Mouse (Mus musculus): ENCODE measurements at regions not wholly inside any gene's neighbourhood (a gene's known extent, or its start where the extent isn't known, plus 50 kb on each side); places are given as distances from the start of the nearest gene placed in this dataset.

DNA sequence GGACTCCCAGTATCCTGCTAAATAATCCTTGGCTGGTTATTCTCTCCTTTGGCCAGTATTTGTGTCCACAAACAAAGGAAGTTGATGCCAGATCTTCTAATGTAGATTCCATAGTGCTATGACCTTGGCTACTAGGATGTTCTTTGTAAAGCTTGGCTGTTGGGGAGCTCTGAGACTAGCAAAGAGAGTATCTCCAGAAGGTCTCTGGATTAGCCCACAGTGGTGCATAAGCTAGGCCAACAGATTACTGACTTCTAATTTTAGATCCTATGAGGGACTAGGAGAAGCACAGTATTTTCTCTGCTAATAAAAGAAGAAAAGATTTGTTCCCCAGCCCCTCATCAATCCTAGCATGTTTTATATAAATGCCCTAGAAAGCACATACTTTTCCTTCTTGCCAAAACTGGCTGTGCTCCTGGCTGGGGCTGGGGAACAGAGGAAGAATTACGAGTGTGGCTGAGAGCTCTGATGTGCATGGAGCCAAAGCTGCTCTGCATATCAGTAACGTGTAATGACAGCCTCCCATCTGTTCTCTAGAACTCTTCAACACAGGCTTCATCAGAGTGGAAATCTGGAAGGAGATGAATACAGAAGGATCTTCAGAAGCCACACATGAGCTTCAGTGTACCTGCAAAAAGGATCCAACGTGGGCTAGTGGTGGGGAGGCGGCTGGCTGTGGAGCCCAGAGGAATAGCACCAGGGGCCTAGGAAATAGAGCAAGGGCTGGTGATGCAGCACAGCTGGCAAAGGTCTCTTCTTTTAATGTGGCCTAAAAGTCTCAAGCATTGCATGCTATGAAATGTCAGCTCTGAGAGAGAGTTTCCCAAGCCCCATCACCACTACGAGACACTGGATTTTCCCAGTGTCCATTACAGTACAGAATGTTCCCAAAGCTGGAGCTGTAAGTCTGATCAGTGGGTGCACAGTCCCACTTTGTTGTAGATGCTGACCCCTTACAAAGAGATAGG lies 283.0 kb upstream of the Plxna2 start:
- DNase-seq (ENCODE audit: low read depth) = no peak

DNA sequence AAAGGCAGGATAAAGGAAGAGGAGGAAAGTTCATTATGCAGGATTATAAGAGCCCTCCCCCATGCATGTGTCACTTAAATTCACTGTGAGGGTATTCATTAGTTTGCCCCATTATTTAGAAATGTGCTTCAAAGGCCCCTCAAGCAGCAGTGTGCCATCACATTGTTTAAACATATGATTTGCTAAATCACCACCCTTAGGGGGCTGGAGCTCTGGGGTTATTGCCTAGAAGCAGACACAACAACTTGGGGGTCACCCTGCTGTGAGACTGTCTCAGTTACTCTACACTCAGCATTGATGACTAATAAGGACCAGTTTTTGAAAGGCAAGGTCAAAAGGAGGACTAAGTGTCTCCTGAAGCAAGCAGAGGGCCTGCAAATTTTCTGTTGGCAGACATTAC lies 285.4 kb upstream of the Plxna2 start:
- no peak for DNase-seq (ENCODE audit: low read depth)

DNA sequence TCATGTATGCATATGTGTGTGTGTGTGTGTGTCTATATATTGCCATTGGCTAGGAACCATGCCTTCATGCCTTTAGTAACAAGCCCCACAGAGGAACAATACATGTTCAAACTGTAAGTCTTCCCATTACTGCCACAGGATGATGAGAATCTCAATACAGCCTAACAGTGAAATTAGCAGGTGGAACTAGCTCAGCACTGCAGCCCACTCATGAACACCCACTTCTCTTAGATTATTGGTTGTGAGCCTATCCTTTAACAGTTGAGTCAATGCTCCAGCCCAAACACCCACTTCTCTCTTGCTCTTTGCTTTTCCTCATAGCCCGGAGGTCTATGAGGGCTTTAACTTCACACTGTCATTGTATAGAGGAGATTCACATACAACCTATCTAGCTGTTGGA lies 287.5 kb upstream of the Plxna2 start:
- no peak for DNase-seq (ENCODE audit: low read depth)

DNA sequence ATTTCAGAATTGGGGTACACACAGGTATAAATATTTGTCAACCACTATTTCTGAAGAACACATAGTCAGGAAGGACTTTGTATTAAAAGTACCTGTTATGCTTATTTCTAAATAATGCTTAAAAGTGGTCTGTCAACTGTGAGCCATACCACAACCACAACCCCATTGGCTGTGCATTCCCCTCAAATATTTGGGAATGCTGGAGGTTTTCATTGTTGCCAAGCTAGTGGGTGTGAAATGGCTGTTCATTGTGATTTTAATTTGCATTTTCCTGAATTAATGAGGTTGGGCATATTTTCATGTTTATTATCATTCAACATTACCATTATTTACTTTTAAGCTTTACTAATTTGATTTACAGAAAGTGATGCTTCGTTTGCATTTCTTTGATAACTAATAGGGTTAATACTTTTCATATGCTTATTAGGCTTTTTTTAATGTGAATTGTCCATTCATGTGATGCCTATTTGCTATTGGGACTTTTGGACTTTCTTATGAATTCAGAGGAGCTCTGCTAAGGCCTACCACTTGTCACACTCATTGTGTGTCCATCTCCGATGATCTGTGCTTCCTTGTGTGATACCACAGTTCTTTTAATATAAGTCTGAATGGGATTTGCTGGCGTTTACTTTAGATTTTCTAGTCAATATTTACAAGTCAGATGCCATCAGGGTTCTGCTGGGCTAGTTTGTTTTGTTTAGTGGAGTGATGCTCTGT lies 297.5 kb upstream of the Plxna2 start:
- DNase-seq (ENCODE audit: low read depth) = no peak

DNA sequence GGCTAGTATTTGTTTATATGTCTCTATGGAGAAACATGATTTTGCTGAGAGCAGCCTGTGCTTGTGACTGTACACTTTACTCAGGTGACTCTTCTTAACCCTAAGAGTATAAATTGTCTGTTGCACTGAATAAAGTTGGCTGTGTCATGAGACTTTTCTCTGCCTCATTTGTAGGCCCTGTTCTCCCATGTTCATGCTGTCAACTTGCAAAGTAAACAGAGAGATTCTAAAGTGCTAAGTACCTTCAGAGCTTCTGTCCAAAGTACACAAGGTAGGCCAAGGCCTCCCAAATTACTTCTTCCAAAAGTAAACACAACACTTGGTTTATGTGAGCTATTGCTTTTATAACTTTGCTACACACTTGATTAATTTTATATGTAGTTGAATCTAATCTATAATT lies 299.7 kb upstream of the Plxna2 start:
- no peak for DNase-seq (ENCODE audit: low read depth)

DNA sequence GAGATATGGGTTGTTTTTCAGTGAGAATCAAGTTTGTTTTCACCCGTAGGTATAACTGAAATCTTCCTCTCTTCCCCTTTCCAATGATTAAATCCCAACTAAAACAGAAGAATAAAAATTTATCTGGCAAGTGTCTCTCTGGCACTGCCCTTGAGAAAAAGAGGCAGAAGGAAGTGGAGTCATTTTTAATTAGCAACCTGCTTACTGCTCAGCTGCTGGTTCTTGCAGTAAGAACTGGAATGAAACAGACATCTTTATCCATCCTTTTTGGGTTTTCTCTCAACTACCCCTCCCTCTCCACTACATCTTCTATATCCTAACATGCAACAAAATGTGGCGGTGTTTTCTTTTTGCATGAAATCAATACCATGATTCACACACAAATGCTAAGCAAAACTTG lies 302.4 kb upstream of the Plxna2 start:
- no peak for DNase-seq (ENCODE audit: low read depth)

DNA sequence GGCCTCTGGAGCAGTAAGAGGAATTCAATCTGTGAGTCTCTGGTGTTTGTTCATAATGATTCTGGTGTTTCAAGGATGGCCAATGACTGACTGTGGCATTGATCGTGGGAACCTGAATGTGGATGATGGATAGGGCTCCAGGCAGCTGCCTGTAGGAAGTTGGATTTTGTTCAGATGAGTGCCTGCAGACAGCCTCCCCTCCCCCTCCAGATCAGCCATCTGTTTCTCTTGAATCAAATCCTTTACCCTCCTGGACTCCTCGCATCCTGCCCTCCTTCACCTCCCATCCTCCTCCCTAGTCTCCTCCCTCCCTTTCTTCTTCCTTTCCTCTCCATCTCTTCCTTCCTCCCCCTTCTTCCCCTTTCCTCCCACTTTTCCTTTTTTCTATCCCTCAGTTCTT lies 307.6 kb upstream of the Plxna2 start:
- no peak for DNase-seq (ENCODE audit: low read depth)

DNA sequence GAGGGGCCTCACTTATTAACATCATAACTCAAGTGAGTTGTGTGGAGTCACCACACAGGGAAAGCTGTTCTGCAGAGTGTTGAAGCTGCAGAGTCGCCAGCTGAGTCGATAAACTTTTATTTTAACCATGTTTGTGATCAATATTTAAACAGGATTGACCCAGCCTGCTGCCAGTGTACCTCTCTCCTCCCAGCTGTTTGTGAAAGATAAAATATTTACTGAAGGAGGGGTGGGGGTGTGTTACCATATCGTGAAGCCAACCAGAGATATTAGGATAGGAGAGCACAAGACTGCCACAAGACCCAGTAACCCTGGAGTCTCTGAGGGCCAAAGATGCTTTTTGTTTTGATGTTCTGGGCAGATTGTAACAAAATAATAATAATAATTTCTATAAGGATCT lies 309.4 kb upstream of the Plxna2 start:
- no peak for DNase-seq (ENCODE audit: low read depth)

DNA sequence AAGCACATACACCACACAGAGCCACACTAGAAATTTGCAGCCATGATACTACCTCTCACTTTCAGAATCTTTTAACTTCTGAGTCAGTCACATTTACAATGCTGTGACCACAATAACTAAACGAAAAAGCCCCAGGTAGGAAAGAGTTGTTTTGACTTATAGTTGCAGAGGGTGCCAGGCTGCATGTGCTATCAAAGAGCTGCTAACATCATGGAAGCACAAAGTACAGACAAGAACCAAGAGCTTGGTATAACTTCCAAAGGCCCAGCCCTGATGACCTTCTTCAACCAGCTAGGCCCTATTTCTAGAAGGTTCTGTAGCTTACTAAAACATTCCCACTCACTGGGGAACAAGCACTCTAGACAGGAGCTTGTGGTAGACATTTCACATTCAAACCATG lies 314.1 kb upstream of the Plxna2 start:
- DNase-seq (ENCODE audit: low read depth) = no peak

DNA sequence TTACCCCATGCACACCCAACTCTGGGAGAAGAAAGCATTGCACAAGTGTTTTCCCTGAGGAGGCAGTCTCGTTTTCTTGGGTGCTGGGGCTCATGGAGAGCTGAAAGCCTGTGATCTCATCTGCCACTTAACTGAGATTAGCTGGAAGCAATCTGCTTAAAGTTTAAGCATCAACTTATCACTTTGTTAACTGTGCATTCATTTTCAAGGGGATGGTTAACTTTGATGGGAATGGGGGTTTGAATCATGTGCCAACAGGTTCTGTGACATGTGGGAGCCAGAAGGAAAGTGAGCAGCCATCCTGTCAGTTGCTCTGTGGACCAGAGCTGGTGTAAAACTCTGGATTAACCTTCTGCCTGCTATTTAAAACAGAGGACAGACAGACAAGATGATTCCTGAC lies 315.2 kb upstream of the Plxna2 start:
- no peak for DNase-seq (ENCODE audit: low read depth)

DNA sequence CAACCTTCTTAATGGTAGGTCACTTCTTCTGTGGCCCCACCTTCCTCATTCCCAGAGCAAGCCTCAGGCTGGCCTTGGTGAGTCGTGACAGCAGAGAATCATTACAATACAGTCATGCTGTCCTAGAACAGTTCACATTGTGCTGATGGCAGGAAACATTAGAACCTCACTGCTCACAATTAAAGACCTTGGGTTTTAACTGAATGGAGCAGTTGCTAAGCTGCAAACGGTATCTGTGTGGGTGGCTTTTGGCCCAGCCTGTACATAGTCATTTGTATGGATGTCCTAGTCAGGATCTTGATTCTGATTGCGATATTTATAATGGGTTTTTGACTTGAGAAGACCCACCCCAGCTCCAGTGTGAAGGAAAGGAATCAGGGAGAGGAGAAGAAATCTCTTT lies 336.1 kb upstream of the Plxna2 start:
- no peak for DNase-seq (ENCODE audit: low read depth)

DNA sequence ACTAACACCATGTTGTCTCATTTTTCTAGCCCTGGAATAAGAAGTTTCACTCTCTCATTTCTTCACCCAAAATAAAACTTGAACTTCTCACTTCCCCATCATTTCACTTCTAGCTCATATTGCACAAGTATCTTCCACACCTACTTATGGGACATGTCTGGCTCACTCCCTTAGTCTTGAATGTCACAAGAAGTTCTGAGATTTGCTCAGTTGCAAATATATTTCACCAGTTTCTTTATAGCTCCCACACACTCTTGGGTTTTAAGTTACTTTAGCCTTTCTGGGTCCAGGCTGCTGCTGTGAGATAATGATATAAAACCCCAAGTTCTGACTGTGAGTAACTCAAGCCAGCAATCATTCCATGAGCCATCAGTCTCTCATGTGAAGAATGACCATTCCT lies 350.0 kb upstream of the Plxna2 start:
- DNase-seq (ENCODE audit: low read depth) = no peak

DNA sequence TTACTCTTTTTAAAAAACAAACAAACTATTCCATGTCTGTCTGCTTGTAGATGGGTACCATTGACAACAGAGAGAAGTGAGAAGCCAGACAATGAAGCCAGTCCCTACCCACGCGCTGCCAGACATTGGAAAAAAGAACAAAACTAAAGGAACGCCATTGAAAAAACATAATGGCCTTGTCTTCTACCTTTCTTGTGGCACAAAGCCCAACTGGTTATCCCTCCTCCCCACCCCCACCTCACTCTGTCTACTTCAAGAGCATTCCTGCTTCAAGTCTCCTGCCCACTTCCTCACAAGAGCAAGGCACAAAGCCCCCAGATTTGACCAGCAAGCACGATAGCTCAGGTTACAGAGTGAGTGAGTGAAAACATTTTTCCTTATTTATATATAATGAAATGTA lies 355.6 kb upstream of the Plxna2 start:
- DNase-seq (ENCODE audit: low read depth) = no peak

DNA sequence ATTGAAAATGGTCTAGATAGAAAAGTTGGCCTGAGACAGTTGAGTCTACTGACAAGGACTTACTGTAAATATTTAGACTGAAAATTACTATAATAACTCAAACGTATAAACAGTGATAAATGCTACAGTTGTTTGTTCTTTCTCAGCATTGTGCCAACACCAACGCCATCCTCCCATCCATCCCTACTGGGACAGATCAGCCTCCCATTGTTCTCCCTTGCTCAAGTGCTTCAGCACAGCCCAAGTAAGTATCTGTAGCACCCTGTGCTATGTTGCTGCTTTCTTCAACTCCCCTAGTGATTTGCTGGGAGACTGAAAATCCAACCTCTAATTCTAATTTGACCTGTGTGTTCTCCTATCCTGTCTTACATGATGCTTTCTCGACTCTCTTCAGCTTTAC lies 358.1 kb upstream of the Plxna2 start:
- no peak for DNase-seq (ENCODE audit: low read depth)

DNA sequence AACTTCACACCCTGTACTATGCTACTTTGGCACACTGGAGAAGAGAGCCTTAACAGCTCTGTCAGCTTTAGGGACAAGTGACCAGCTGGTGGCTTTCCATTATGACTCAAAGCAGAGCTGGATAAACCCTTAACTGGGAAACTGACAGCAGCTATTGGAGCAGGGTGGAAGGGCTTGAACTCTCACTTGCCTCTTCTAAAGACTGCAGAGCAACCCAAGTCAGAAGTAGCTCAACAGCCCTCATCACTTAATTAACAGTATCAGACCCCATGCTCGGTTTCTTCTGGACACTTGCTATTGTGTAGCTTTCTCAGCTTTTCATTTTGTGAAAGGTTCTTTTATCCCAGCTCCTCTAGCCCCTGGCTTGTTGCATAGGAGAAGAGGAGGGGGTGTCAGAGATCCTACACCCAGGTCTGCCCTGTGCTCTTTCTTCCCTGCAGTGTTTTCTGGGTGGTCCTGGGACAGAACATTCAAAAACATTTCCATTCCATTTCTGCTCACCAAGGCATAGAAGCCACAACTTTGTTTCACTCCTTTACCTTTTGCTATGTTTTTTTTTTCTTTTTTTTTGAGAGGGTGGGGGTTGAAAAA lies 373.1 kb upstream of the Plxna2 start:
- DNase-seq (ENCODE audit: low read depth) = no peak

DNA sequence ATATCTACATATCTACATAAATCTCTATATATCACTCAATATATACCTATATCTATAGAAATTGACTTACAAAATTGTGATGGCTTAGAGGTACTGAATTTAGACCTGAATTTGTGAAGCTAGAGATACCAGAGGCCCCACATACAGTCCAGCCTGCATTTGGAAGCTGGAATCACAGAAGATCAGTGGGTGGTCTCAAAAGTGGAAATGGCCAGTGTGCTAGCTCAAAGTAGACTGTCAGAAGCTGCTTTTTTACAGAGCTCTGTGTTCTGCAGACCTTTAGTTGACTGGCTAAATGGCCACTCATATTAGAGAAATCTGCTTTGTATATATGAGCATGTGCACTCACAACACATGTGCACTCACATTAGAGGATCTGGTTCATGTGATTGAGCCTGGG lies 376.9 kb upstream of the Plxna2 start:
- no peak for DNase-seq (ENCODE audit: low read depth)

DNA sequence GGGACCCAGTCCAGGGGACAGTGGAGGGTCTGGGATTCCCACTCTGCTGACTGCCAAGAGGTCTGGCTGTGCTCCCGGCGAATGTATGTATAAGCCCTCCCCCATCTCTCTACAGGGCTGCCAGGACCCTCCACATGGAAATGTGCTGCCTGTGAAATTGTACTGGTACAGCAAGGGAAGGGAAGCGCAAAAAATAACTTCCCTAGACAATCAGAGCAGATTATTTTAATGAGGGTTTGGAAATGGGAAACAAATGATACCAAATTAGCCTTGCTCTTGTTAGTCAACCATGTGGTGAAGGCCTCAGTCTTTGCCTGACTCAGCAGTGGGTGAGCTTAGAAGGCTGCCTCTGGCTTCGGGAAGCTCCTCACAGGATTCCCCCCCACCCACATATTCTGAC lies 386.8 kb upstream of the Plxna2 start:
- DNase-seq (ENCODE audit: low read depth) = no peak

DNA sequence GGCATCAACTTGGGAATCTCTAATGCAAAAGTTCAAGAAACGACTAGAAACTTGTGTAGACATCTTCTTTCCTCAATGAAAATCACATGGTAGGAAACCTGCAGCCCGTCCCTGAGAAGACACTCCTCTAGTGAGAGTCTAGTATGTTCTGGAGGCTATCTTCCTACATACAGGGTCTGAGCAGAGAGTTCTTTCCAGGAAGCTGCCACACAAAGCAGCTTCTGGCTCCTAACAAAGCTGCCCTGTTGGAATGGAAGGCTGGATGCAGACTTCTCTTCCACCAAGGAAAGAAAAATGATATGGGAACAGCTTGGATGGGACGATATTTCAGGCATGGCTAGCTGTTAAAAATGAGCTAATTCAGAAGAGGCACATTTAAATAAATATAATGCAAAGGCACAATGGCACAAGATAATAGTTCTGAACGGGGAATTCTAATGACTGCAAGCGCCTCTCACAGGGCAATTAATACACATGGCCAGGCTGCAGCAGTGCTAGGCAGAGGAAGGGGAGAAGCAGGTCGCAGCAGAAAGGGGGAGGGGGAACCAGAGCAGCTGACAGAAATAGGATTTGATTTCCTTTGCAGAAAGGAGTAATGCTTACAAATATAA lies 391.4 kb upstream of the Plxna2 start:
- DNase-seq (ENCODE audit: low read depth) = no peak

DNA sequence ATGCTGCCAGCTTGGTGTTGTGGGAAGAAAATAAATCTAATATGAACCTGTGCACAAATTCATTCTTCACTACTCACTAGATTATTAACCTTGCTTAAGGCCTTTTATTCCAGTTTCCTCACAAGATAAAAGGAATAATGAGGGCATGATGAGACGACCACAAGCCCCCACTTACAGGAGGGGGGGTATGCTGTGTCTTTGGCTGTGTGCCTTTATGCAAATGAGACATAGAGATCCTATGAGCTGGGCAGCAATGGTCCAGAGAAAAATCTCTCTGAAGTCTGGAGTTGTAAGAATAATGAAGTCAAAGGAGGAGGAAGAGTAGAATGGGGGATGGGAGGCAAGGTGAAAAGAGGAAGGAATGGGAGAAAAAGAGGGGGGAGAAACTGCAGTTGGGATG lies 392.2 kb upstream of the Plxna2 start:
- no peak for DNase-seq (ENCODE audit: low read depth)

DNA sequence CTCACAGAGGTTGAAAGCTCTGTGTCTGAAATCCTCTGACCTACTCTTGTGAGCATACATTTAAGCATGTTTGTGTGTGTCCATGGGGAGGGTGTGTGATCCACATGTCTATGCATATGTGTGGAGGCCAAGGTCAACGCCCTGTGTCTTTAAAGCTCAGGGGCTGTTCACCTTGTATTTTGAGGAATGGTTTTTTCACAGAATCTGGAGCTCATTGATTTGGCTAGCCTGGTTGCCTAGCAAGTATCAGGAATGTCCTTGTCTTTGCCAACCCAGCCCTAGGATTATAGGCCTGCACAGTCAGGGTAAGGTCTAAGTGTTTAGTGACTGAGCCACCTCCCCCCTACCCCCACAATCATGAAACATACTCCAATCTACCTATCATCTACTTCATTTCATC lies 394.0 kb upstream of the Plxna2 start:
- no peak for DNase-seq (ENCODE audit: low read depth)

DNA sequence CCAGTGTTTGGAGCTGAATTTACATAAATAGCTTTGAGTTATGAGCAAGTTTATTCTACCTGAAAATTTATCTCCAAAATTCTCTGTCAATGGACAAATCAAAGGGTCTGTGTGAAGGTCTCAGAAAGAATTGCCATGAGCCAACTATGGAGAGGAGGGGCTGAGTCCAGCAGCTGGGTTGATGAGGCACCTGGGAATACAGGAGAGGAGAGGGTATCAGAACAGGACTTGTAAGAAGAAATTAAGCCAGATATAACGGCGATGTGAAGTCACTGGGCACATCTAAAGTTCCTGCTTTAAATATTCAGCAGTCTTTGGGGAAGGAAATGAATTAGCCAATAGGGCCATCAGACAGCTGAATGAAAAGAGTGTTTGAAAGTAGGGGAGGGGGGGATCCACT lies 394.4 kb upstream of the Plxna2 start:
- DNase-seq (ENCODE audit: low read depth) = no peak

DNA sequence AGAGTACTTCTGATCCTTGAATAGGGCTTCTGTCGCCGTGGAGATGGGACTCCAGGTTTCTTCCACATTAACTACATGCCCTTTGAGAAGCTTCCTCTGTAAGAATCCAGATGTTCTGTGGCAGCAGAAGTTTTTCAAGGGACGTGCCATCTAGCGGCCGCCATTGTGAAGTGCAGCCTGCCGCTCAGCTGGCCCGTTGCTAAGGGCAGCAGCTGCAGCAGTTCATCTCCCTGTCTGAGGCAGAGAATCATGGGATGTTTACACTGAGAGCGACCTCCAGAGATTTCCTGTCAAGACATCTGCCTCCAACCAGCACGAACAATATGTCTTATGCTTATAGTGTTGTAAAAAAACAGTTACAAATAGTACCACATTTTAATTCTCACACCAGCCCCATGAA lies 395.0 kb upstream of the Plxna2 start:
- DNase-seq (ENCODE audit: low read depth) = no peak
